Mouse (Mus musculus) layer of hippocampus, adult 9-11 months (tissue): ENCODE data around the gene Akap5.

Experiments used
- DNase-seq: peaks from one replicate; pipeline ENCODE4 v3.0.0; 2022

Akap5 gene

DNA sequence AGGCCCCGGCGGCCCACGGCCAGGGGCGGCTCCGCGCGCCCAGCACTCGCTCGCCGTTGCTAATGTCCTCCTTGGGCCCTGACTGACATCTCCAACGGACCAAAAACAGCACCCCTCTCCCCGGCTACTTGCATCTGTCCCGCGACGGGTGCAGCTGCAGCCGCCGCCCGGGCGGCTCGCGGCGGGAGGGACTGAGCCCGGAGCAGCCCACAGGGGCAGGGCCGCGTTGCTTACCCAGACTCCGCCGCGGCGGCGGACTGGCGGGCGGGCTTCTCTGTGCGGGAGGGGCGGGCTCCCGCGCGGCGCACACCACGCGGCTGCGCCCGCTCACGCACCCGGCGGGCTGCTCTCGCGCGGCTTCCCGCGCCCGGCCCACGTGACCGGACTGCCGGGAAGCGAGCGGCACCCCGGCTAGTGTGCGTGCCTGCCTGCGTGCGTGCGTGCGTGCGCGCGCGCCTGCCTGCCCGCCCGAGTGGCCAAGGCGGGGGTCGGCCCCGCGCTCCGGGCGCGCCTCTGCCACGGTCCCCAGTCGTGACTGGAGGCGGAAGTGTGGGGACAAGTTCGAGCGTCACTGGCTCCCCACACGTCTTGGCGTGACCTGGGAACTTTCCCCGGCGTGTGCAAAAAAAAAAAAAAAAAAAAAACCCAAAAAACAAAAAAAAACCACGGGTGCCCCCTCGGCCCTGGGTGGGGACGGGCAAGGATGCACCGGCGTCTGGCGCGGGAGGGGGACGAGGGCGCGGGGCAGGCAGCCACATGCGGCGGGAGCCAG is 44.7 kb downstream of the Akap5 start, which contains the start of gene Zbtb25:
TSS of gene Zbtb25 (minus strand) at position 397 of the 772 bp plus-strand sequence.
- peak; percentile 95 for DNase-seq

DNA sequence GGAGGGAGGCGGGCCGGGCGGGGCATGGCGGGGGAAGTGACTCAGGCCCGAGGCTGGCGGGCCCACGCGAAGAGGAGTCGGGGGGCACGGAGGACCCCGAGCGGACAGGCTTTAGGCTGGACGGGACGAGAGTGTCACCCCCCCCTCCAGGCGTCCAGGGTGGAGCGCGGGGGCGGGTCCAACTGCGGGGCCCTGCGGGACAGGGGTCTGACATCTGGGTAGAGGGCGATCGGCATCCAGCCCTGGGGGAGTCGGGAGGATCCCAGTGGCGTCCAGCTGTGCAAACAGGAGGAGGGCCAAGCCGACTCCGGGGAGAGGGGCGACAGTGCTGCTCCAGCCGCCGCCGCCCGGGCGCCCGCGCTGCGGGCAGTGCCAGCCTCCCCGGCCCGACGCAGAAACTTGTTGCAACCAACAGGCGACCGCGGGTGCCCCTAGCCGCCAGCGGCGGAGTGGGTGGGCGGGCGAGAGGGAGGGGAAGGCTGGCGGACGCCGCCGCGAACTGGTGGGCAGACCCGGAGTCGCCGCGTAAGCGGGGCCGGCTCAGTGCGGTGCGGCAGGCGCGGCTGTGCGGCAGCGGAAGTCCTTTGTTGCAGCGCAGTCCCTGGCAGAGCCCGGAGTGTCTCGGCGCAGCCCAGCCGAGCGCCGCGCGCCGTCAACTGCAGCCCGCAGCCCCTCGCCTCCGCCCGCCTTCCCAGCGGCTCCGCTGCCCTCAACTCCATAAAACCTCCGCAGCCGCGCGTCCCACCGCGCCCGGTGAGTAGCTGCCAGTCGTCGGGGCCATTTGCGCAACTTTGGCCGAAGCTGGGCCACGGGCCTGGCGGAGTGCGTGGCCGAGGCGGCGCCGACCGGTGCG is 45.5 kb downstream of the Akap5 start, which contains the start of gene Zbtb1:
TSS of gene Zbtb1 (plus strand) at position 289 of the 853 bp plus-strand sequence.
- peak; percentile 87 for DNase-seq

DNA sequence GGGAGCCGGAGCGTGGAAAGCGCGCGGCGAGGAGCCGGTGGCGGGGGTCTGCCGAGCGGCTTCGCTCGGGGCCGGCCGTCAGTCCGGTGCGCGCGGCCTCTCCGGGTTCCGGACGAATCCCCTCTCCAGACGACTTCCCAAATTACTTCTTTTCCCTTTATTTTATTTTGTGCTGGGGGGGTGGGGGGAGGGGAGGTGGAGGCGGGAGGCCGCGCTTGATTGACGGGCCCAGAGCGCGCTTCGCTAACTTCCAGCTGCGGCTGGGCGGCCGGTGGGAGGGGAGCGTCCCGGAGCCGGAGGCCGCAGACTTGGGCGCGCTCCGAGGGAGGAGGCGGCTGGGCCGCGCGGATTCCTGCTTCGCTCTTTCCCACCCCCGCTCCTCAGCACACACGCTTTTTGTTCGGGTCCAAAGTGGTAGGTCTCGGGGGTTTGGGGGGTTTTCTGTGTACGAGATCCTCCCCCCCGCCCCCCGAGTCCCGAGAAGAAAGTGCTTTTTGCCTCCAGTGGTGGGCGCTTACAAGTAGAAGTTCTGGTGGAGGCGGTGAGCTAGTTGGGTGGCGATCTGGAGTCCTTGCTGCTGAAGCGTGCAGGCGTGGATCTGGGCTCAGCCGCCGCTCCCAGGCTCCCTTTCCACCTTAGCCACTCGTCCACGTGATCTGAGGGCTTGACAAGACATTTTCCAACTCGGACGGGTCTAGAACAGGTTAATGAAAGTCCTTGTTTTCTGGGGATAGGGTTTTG is 46.3 kb downstream of the Akap5 start:
- DNase-seq = peak; percentile 56

DNA sequence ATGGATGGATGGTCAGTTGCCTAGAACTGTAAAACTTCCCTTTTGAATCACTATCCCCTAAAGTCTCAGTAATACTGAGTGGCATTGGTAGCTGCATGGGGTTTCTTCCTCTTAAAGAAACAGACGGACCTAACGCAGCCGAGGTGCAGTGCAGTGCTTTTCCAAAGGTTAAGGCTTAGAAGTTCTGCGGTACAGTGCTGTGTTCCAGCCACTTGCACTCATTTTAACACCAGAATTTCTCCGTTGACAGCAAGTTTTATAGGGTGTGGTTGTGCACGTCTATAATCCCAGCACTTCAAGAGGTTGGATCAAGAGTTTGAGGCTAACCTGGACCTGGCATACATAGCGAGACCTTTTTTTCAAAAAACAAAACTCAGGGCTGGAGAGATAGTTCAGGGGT is 47.4 kb downstream of the Akap5 start:
- DNase-seq = no peak

DNA sequence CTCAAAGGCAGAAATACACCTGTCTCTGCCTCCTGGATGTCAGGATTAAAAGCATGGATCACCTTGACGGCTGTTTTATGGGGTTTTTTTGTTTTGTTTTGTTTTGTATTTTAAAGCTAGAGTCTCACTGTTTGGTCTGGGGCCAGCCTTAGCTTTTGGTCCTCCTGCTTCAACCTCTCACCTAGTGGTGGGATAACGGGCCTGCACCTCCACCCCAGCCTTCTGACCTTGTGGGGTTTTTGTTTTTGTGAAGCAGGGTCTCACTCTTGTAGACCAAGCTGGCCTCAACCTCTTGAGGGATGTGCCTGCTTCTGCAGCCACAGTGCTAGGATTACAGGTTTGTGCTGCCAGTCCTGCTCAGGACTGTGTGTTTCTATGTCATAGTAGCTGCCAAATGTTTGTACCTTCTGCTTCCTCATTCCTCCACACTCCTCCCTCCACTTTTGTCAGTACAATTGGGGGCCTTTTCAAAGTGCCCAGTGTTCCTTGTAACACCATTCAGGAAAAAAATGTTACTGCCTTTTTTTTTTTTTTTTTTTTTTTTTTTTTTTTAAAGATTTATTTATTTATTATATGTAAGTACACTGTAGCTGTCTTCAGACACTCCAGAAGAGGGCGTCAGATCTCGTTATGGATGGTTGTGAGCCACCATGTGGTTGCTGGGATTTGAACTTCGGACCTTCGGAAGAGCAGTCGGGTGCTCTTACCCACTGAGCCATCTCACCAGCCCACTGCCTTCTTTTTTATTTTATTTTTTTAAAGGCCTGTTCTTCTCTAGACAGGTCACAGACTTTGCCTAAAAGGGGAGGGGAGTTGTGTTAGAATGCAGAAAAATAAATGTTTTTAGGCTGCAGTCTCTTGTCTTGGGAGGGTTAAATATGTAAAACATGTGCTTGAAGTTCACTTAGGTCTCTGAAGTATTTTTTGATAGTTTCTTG is 48.5 kb downstream of the Akap5 start:
- DNase-seq = no peak

DNA sequence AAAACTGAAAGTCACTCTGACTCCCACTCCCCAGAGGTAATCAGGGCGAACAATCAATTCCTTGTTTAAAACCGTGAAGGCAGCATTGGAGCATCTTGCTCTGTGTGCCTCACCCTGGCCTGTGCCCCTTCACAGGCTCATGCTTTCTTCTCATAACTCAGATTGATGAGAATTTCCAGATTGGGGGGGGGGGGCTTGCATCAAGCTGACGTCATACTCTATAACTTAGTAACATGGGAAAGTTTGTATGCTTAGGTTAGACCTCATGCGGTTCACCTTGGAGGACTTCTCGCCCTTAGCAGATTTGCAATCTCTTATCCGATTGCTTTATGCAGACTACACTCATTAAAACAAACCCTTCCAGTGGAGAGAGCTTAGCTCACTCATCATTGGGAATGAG is 49.3 kb downstream of the Akap5 start:
- no peak for DNase-seq

DNA sequence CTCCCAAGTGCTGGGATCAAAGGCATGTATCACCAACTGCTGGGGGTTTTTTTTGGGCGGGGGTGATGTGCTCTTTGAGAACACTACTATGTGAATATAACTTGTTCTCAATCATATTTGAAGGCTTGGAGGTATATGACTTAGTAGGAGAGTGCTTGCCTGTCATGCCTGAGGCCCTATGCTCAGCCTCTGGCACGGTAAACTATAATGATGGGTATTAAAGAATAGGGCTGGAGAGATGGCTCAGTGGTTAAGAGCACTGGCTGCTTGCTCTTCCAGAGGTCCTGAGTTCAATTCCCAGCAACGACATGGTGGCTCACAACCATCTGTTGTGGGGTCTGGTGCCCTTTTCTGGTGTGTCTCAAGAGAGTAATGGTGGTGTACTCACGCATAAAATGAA is 50.2 kb downstream of the Akap5 start:
- no peak for DNase-seq

DNA sequence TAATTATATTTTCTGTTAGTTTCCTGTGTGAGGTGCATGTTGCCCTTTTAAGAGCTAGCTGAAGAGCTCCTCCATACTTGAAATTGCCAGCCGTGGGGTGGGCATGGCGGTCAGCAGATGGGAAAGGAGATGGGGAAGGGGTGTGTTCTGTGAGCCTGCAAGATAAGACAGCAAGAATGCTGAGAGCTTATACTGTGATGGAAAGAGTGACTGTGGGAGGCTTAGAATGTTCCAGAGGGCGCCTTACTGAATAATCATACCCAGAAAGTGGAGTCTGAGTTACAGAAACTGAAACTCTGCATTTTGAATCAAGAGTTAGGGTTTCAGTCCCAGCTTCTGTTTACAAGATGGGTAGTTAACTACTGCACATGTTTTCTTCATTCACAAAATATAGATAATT is 50.8 kb downstream of the Akap5 start:
- DNase-seq = no peak

DNA sequence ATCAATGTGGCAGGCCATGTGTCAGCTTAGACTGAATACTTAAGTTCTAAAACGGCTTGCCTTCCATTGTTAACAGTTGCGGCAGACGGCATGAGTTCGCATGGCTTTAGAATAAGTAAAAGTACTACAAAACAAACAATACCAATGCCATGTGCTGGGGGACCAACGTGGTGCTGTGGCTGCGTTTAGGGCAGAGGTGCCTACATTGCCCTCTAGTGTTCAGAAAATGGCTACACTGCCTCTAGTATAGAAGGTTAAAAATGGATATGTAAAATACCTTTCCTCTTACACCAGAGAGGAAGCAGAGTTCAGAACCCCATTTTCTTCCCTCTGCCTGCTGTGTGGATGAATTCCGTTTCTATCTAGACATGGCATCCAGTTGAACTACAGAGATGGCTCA is 52.0 kb downstream of the Akap5 start:
- DNase-seq = no peak

DNA sequence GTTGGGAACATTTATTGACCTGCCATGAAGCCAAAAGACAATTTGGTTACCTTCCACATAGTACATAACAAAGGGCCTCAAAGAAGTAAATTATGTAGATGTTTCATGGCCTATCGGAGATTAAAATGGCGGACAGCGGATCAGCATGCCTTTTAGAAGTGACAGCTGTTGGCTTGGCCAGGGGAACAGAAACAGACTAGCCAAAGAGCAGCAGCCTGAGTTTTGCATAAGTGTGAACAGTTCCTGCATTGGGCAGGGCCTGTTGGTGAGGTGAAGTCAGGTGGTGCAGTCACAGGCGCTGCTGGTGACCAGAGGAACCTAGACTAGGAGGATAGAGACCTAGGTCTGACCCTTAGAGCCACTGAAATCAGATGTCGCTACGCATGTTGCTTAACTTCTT is 52.4 kb downstream of the Akap5 start:
- DNase-seq = no peak

DNA sequence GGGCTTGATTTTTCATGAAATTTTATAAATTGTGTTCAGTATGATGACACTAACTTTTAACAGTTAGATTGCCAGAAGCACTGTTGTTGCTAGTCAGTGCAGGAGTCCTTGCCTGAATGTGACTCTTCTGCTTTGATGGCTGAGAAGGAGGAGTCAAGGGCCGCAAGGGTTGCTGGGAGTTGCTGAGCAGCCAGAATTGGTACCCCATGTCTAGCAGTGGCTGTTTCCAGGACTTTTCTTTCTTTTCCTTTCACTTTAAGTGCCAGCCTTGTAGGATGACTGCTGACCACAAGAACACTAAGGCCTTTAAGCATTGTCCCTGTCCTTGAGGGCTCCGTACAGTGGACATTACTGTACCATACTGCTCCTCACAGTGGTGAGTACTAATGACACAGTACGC is 53.0 kb downstream of the Akap5 start:
- DNase-seq = no peak

DNA sequence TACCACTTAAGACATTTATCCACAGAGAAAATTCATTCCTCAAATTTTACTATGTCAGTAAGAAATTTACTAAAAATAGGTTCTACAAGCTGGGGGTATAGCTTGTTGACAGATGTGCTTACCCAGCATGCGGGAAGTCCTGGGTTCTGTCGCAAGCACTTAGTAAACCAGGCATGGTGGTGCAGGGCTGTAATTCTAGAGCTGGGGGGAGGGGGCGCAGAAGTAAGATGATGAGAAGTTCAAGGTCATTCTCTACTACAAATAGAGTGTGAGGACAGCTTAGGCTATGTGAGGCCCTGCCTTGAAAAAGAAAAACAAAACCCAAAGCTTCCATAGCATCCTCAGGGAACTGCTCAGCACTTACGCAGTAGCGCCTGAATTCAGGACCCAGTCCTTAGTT is 53.9 kb downstream of the Akap5 start:
- no peak for DNase-seq

DNA sequence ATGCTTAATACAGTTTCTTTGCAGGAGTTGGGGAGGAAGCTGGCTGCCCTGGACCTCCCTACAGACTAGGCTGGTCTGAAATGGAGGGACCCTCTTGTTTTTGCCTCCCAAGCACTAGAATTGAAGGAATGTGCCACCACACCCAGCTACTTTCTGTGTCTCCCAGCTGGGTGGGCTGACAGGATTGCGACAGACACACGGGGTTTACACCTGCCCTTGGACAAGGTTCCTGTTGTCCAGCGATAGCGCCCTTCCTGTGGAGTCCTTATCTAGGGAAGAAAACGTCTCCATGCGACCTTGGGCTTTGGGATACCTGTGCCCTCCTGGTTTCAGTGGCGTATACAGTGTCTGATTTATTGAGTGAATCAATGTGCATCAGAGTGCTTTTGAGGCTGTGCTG is 55.5 kb downstream of the Akap5 start:
- no peak for DNase-seq
